Mouse (Mus musculus) stomach, postnatal 0 days (tissue): ENCODE measurements around the gene Slc25a13. TPM values are rescaled to one million over a fixed set of nuclear protein-coding genes. Genes with fewer than 3 reads are reported as not detected.
A peak's percentile ranks its signal among the peaks of the same experiment; 100 is the strongest.

Experiments used
- ATAC-seq: fragments of 200-750 bp; cut with Nextera tagmentation; 2 replicates; pipeline ENCODE4 v1.8.0; 2017; ENCODE audit not compliant: low FRiP score, low TSS enrichment
- DNase-seq: peaks from one replicate; pipeline ENCODE4 v3.0.0-alpha.2; 2016; ENCODE audit warnings: low spot score
- H3K27ac ChIP-seq: fragments of 300-500 bp; sonication (generic); replicated peaks from 2 replicates; pipeline ENCODE4 v1.5.1; 2014; ENCODE audit warnings: mild to moderate bottlenecking, control low read depth
- H3K27me3 ChIP-seq: fragments of 300-500 bp; sonication (generic); 2 replicates; pipeline ENCODE4 v1.6.1; 2014; ENCODE audit warnings: low read length; ENCODE audit not compliant: control insufficient read depth, insufficient read depth
- H3K36me3 ChIP-seq: fragments of 300-500 bp; sonication (generic); 2 replicates; pipeline ENCODE4 v1.6.1; 2014; ENCODE audit warnings: low read length, mixed read lengths; ENCODE audit not compliant: control insufficient read depth, insufficient read depth
- H3K4me1 ChIP-seq: fragments of 300-500 bp; sonication (generic); replicated peaks from 2 replicates; pipeline ENCODE4 v1.6.1; 2014; ENCODE audit warnings: antibody characterized with exemption; ENCODE audit not compliant: control insufficient read depth, insufficient read depth
- H3K4me2 ChIP-seq: fragments of 300-500 bp; sonication (generic); replicated peaks from 2 replicates; pipeline ENCODE4 v1.6.1; 2014; ENCODE audit warnings: low read depth, mild to moderate bottlenecking, control low read depth, moderate library complexity
- H3K4me3 ChIP-seq: fragments of 300-500 bp; sonication (generic); 2 replicates; pipeline ENCODE4 v1.5.1; 2014; ENCODE audit warnings: low read depth, low read length, control low read depth
- H3K9ac ChIP-seq: fragments of 300-500 bp; sonication (generic); 2 replicates; pipeline ENCODE4 v1.6.1; 2014; ENCODE audit warnings: mild to moderate bottlenecking, low read length, control low read depth, mixed read lengths
- H3K9me3 ChIP-seq: fragments of 300-500 bp; sonication (generic); 2 replicates; pipeline ENCODE4 v1.6.1; 2016; ENCODE audit warnings: low read length; ENCODE audit not compliant: control insufficient read depth
- CTCF ChIP-seq: IDR thresholded peaks from 2 replicates; pipeline ENCODE4 v1.5.1; 2016; ENCODE audit warnings: antibody characterized with exemption, low read depth, mild to moderate bottlenecking, moderate library complexity
- EP300 ChIP-seq: optimal IDR thresholded peaks from 2 replicates; pipeline ENCODE3; 2016; ENCODE audit warnings: antibody characterized with exemption
- WGBS: fragments of 180-500 bp; shearing (Covaris S2); extraction: QIAGEN DNeasy Blood & Tissue Kit; methylation state at CpG from one replicate; pipeline ENCODE4 v1.1.7; 2014; 5-methylcytosine and 5-hydroxymethylcytosine counted together
- polyA plus RNA-seq: library from polyadenylated mRNA; unstranded; fragments of >200 nt; fragmentation: Nextera tagmentation; extraction: Ambion mirVana; gene quantifications from 2 replicates; pipeline ENCODE4 v1.2.1, GENCODE M21; 2015

Gene Slc25a13
- polyA plus RNA-seq, 1 experiment from 2014 or later: 18.5 TPM

DNA sequence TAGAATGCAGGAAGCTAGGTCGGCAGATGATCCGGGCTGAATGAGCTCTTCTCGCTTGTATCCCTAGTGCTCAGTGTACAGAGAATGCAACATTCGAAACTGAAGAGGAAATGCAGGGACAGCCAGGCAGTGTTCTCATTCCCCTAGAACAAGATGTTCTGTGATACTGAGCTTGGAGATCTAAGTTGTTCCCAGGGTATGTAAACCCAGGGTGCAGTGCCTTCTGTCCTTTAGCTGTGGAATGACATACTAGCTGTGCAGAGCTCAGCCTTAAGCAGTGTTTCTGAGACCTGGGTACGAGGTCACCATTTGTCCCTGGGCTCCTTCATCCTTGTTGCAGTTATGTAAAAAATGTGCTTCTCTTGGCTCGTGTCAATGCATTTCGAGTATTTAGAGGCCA, 25.1 kb upstream of the Slc25a13 start:
- DNase-seq (no peak), ATAC-seq (no peak)
- Histone ChIP-seq H3K4me3 (no peak overlapping the region), H3K4me2 (no peak overlapping the region), H3K4me1 (no peaks in the 10 kb centered on the region), H3K27me3 (no peaks in the 10 kb centered on the region), H3K9ac (no peak overlapping the region), H3K36me3 (no peaks in the 10 kb centered on the region), H3K9me3 (no peaks in the 10 kb centered on the region), H3K27ac (no peak overlapping the region)
- WGBS: 67% methylated on average over 7 of the region's 7 CpGs
- TF ChIP-seq EP300 (no peak), CTCF (no peak)

DNA sequence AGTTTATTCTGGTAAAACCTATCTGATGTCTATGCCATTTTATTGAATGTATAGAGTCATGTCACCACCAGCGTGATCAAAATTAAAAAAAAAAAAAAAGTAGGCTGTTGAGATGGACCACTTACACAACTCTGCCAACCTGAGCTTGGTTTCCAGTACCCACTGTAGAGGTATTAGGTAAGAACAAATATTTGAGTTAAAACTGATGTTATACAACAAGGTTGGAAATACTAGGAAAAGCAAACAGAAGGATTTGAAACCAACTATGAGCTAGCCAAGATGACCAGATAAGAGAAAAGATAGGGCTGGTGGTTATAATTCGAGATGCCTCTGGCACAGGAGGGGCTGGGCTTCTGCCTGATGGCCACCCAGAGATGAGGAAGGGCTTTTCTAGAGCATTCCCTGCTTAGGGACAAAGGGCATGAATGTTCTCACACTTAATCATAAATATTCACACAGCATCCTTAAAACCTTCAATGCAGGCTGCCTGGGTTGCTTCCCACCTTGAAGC, 19.9 kb upstream of the Slc25a13 start:
- DNase-seq (no peak), ATAC-seq (no peak)
- Histone ChIP-seq H3K4me2 (no peak overlapping the region), H3K4me1 (no peaks in the 10 kb centered on the region), H3K36me3 (no peaks in the 10 kb centered on the region), H3K4me3 (no peak overlapping the region), H3K9ac (no peak overlapping the region), H3K9me3 (no peaks in the 10 kb centered on the region), H3K27me3 (no peaks in the 10 kb centered on the region), H3K27ac (no peak overlapping the region)
- 77% methylated on average over 2 of the region's 2 CpGs for WGBS
- TF ChIP-seq EP300: no peak
- TF ChIP-seq CTCF: no peak

DNA sequence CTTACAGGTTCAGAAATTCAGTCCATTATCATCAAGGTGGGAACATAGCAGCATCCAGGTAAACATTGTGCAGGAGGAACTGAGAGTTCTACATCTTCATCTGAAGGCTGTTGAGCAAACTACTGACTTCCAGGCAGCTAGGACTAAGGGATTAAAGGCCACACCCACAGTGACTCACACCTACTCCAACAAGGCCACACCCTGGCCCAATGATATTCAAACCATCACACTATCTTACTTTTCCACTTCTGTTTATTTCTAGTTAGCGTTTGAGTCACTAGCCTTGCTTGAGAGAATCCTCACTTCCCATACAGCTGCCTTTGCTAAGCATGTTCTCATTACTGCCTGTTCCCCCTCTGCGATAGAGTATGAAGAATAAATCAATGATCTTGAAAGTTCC, 13.3 kb upstream of the Slc25a13 start:
- ATAC-seq (no peak), DNase-seq (no peak)
- H3K9ac ChIP-seq: no peak overlapping the region
- WGBS: 59% methylated on average over 2 of the region's 2 CpGs
- H3K4me2 ChIP-seq: no peak overlapping the region
- H3K9me3 ChIP-seq: no peaks in the 10 kb centered on the region
- H3K27me3 ChIP-seq: no peaks in the 10 kb centered on the region
- H3K4me3 ChIP-seq: no peak overlapping the region
- H3K27ac ChIP-seq: no peak overlapping the region
- no peaks in the 10 kb centered on the region for H3K4me1 ChIP-seq
- H3K36me3 ChIP-seq: no peaks in the 10 kb centered on the region
- no peak for TF ChIP-seq EP300
- no peak for TF ChIP-seq CTCF

DNA sequence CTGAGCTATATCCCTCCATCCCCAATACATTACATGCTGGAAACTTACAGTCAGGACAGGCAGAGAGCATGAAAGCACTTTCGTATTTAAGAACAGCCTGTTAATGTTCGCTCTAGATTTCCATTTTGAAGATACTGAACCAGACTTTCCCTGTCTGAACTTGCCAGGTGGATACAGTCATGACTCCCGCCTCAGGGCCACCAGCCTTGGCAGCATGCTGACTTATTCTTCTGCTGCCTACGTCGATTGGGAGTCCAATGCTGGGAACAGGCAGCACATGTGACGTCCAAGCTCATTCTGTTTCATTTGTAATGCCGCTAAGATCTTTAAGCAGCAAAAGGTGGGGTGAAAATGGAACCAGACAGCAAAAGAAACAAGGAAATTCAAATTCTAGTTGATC, 5.7 kb upstream of the Slc25a13 start:
- H3K27me3 ChIP-seq: no peaks in the 10 kb centered on the region
- TF ChIP-seq EP300: no peak
- TF ChIP-seq CTCF: no peak
- H3K4me3 ChIP-seq: no peak overlapping the region
- H3K9ac ChIP-seq: no peak overlapping the region
- H3K36me3 ChIP-seq: no peaks in the 10 kb centered on the region
- 47% methylated on average over 7 of the region's 7 CpGs for WGBS
- no peak overlapping the region for H3K4me2 ChIP-seq
- H3K9me3 ChIP-seq: no peaks in the 10 kb centered on the region
- no peak overlapping the region for H3K27ac ChIP-seq
- ATAC-seq (no peak), DNase-seq (no peak)
- no peaks in the 10 kb centered on the region for H3K4me1 ChIP-seq

DNA sequence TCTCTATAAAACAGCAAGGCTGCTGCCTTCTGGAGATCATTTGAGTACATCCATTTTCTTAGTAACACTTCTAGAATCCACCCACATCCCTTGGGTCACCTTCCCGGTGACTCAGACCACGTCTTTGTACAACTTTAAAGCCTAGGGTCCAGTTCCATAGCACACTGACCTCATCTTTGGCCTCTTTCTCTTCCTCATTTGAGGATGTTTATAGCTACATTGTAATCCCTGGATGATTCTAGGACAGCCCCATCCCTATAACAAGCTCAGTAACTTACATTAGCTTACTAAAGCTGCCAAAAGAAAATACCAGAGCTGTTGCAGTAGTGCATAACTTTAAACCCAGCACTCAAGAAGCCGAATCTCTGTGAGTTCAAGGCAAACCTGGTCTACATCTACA, 3.6 kb upstream of the Slc25a13 start:
- no peak overlapping the region for H3K9ac ChIP-seq
- H3K36me3 ChIP-seq: no peaks in the 10 kb centered on the region
- no peaks in the 10 kb centered on the region for H3K27me3 ChIP-seq
- no peak overlapping the region for H3K27ac ChIP-seq
- WGBS: 71% methylated on average over 3 of the region's 3 CpGs
- H3K9me3 ChIP-seq: no peaks in the 10 kb centered on the region
- DNase-seq: no peak
- H3K4me3 ChIP-seq: no peak overlapping the region
- no peaks in the 10 kb centered on the region for H3K4me1 ChIP-seq
- TF ChIP-seq CTCF (no peak), EP300 (no peak)
- no peak for ATAC-seq
- no peak overlapping the region for H3K4me2 ChIP-seq

DNA sequence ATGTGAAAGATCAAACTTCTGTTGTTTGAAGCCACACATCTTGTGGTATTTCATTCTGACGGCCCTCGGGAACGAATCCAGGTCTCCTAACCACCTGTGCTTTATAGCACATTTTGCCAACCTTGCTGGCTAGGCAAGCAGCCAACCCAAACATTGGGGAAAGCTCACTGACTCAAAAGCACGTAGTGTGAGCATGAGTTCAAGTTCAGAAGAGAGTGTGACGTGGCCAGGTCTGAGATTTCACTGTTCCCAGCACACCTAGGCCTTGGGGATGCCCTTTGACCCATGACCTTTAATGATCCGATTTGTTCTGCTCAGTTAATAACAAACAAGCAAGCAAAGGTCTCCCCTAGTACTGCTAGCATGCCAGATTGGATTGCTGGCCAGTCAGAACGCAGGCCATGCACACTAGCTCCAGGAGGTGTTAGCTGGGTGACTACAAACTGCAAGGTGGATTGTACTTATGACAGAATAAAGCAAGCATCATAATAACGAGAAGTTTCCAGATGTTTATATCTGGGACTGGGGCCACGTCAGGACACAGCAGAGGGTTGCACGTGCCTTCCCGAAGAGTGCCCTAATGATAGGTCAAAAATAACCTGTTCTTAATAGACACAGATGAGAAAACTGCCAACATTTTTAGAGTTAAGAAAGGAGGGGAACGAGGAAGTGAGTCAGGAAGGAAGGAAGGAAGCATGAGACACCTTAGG, 2.8 kb upstream of the Slc25a13 start:
- DNase-seq: peak; percentile 26
- Histone ChIP-seq H3K36me3 (no peaks in the 10 kb centered on the region), H3K4me1 (no peaks in the 10 kb centered on the region), H3K27me3 (no peaks in the 10 kb centered on the region), H3K9me3 (no peaks in the 10 kb centered on the region), H3K4me3 (no peak overlapping the region), H3K9ac (no peak overlapping the region), H3K4me2 (no peak overlapping the region), H3K27ac (no peak overlapping the region)
- WGBS: 54% methylated on average over 12 of the region's 12 CpGs
- ATAC-seq: no peak
- no peak for TF ChIP-seq EP300
- no peak for TF ChIP-seq CTCF
